Mouse (Mus musculus): ENCODE data around the gene Lct. TPM values are rescaled to one million over a fixed set of nuclear protein-coding genes. Genes with fewer than 3 reads are reported as not detected.

Gene Lct
- 0.05 and 0.12 TPM in 2 replicates for polyA plus RNA-seq (2014; fragmentation: Nextera tagmentation; extraction: Ambion mirVana)

- DNase-seq (ENCODE audit: low spot score) (no peak), ATAC-seq (no peak)
- no peaks in the 10 kb centered on the region for H3K27me3 ChIP-seq (replicated peaks; ENCODE audit: control insufficient read depth, insufficient read depth, low read length)
- peaks cover 30% of the 10 kb centered on the region for H3K36me3 ChIP-seq (ENCODE audit: control insufficient read depth, insufficient read depth, low read length)
- no peak within 1 kb of the TSS for H3K4me3 ChIP-seq (ENCODE audit: low read depth, low read length)
- no peaks in the 10 kb centered on the region for H3K9me3 ChIP-seq (replicated peaks; ENCODE audit: control insufficient read depth, low read length)
- H3K27ac ChIP-seq (ENCODE audit: low read depth, low read length) = no peak within 1 kb of the TSS
- H3K4me2 ChIP-seq (ENCODE audit: low read length) = no peak within 1 kb of the TSS
- H3K9ac ChIP-seq (ENCODE audit: low read length) = no peak within 1 kb of the TSS
- no peaks in the 10 kb centered on the region for H3K4me1 ChIP-seq (ENCODE audit: control insufficient read depth, insufficient read depth, low read length)
- WGBS = 73% methylated on average over 3 of the region's 3 CpGs
Observed at GRCm38 (mm10) chr1:128328218-128328617, at the start of gene Lct. Gene Lct, minus strand, starts transcription at chr1:128328318.

- Histone ChIP-seq H3K4me2 (ENCODE audit: low read length) (no peak overlapping the region), H3K27me3 (replicated peaks; ENCODE audit: control insufficient read depth, insufficient read depth, low read length) (no peaks in the 10 kb centered on the region), H3K36me3 (ENCODE audit: control insufficient read depth, insufficient read depth, low read length) (peaks cover 17% of the 10 kb centered on the region), H3K27ac (ENCODE audit: low read depth, low read length) (no peak overlapping the region), H3K4me3 (ENCODE audit: low read depth, low read length) (no peak overlapping the region), H3K4me1 (ENCODE audit: control insufficient read depth, insufficient read depth, low read length) (no peaks in the 10 kb centered on the region), H3K9ac (ENCODE audit: low read length) (no peak overlapping the region), H3K9me3 (replicated peaks; ENCODE audit: control insufficient read depth, low read length) (no peaks in the 10 kb centered on the region)
- 70% methylated on average over 4 of the region's 4 CpGs for WGBS
- no peak for ATAC-seq
- DNase-seq (ENCODE audit: low spot score) = peak; percentile 28
Observed at GRCm38 (mm10) chr1:128376841-128377240, 48.7 kb upstream of the Lct start.

- H3K4me3 ChIP-seq (ENCODE audit: low read depth, low read length) = no peak overlapping the region
- no peak overlapping the region for H3K27ac ChIP-seq (ENCODE audit: low read depth, low read length)
- ATAC-seq = no peak
- no peaks in the 10 kb centered on the region for H3K27me3 ChIP-seq (replicated peaks; ENCODE audit: control insufficient read depth, insufficient read depth, low read length)
- WGBS = 79% methylated on average over 7 of the region's 7 CpGs
- H3K4me2 ChIP-seq (ENCODE audit: low read length) = no peak overlapping the region
- DNase-seq (ENCODE audit: low spot score) = peak; percentile 81
- no peaks in the 10 kb centered on the region for H3K4me1 ChIP-seq (ENCODE audit: control insufficient read depth, insufficient read depth, low read length)
- H3K9me3 ChIP-seq (replicated peaks; ENCODE audit: control insufficient read depth, low read length) = no peaks in the 10 kb centered on the region
- H3K9ac ChIP-seq (ENCODE audit: low read length) = no peak overlapping the region
- peaks cover 21% of the 10 kb centered on the region for H3K36me3 ChIP-seq (ENCODE audit: control insufficient read depth, insufficient read depth, low read length)
Observed at GRCm38 (mm10) chr1:128372143-128372860, 44.2 kb upstream of the Lct start.

- Histone ChIP-seq H3K4me1 (ENCODE audit: control insufficient read depth, insufficient read depth, low read length) (no peaks in the 10 kb centered on the region), H3K9me3 (replicated peaks; ENCODE audit: control insufficient read depth, low read length) (no peaks in the 10 kb centered on the region), H3K27me3 (replicated peaks; ENCODE audit: control insufficient read depth, insufficient read depth, low read length) (no peaks in the 10 kb centered on the region), H3K4me2 (ENCODE audit: low read length) (no peak overlapping the region), H3K9ac (ENCODE audit: low read length) (no peak overlapping the region), H3K36me3 (ENCODE audit: control insufficient read depth, insufficient read depth, low read length) (peaks cover 24% of the 10 kb centered on the region; the same call in 1 of the 2 replicates), H3K4me3 (ENCODE audit: low read depth, low read length) (no peak overlapping the region), H3K27ac (ENCODE audit: low read depth, low read length) (no peak overlapping the region)
- DNase-seq (ENCODE audit: low spot score) = peak; percentile 85
- ATAC-seq = peak; percentile 80
- 54% methylated on average over 5 of the region's 5 CpGs for WGBS
Observed at GRCm38 (mm10) chr1:128368732-128369441, 40.8 kb upstream of the Lct start.

- Histone ChIP-seq H3K27me3 (replicated peaks; ENCODE audit: control insufficient read depth, insufficient read depth, low read length) (no peaks in the 10 kb centered on the region), H3K36me3 (ENCODE audit: control insufficient read depth, insufficient read depth, low read length) (peaks cover 31% of the 10 kb centered on the region), H3K9ac (ENCODE audit: low read length) (no peak overlapping the region), H3K27ac (ENCODE audit: low read depth, low read length) (no peak overlapping the region), H3K4me1 (ENCODE audit: control insufficient read depth, insufficient read depth, low read length) (peaks cover 6% of the 10 kb centered on the region; the same call in 1 of the 2 replicates), H3K4me3 (ENCODE audit: low read depth, low read length) (no peak overlapping the region), H3K9me3 (replicated peaks; ENCODE audit: control insufficient read depth, low read length) (no peaks in the 10 kb centered on the region), H3K4me2 (ENCODE audit: low read length) (no peak overlapping the region)
- DNase-seq (ENCODE audit: low spot score) (peak; percentile 63), ATAC-seq (no peak)
- WGBS = 60% methylated on average over 2 of the region's 2 CpGs
Observed at GRCm38 (mm10) chr1:128360601-128361000, 32.5 kb upstream of the Lct start.

- Histone ChIP-seq H3K27me3 (replicated peaks; ENCODE audit: control insufficient read depth, insufficient read depth, low read length) (no peaks in the 10 kb centered on the region), H3K4me3 (ENCODE audit: low read depth, low read length) (peak within 1 kb of the TSS; percentile 74), H3K27ac (ENCODE audit: low read depth, low read length) (peak within 1 kb of the TSS; percentile 84), H3K36me3 (ENCODE audit: control insufficient read depth, insufficient read depth, low read length) (peaks cover 34% of the 10 kb centered on the region), H3K9ac (ENCODE audit: low read length) (peak within 1 kb of the TSS; percentile 73), H3K9me3 (replicated peaks; ENCODE audit: control insufficient read depth, low read length) (no peaks in the 10 kb centered on the region), H3K4me1 (ENCODE audit: control insufficient read depth, insufficient read depth, low read length) (peaks cover 6% of the 10 kb centered on the region; the same call in 1 of the 2 replicates), H3K4me2 (ENCODE audit: low read length) (peak within 1 kb of the TSS; percentile 59)
- 2% methylated on average over 38 of the region's 38 CpGs for WGBS
- ATAC-seq = peak; percentile 99
- peak; percentile 98 for DNase-seq (ENCODE audit: low spot score)
Observed at GRCm38 (mm10) chr1:128359554-128360376, 31.6 kb upstream of the Lct start, which contains the start of gene Mcm6. Gene Mcm6, minus strand, starts transcription at chr1:128359664.

- peak overlapping the region; percentile 84 for H3K27ac ChIP-seq (ENCODE audit: low read depth, low read length)
- H3K4me2 ChIP-seq (ENCODE audit: low read length) = peak overlapping the region; percentile 59
- H3K27me3 ChIP-seq (replicated peaks; ENCODE audit: control insufficient read depth, insufficient read depth, low read length) = no peaks in the 10 kb centered on the region
- H3K4me1 ChIP-seq (ENCODE audit: control insufficient read depth, insufficient read depth, low read length) = peaks cover 6% of the 10 kb centered on the region; the same call in 1 of the 2 replicates
- peaks cover 31% of the 10 kb centered on the region for H3K36me3 ChIP-seq (ENCODE audit: control insufficient read depth, insufficient read depth, low read length)
- peak; percentile 77 for ATAC-seq
- under 1% methylated on average over 35 of the region's 35 CpGs for WGBS
- peak overlapping the region; percentile 74 for H3K4me3 ChIP-seq (ENCODE audit: low read depth, low read length)
- peak overlapping the region; percentile 73 for H3K9ac ChIP-seq (ENCODE audit: low read length)
- no peaks in the 10 kb centered on the region for H3K9me3 ChIP-seq (replicated peaks; ENCODE audit: control insufficient read depth, low read length)
- peak; percentile 67 for DNase-seq (ENCODE audit: low spot score)
Observed at GRCm38 (mm10) chr1:128358916-128359553, 30.9 kb upstream of the Lct start.

- DNase-seq (ENCODE audit: low spot score) = no peak
- H3K4me3 ChIP-seq (ENCODE audit: low read depth, low read length) = peak overlapping the region; percentile 74
- no peak for ATAC-seq
- H3K9me3 ChIP-seq (replicated peaks; ENCODE audit: control insufficient read depth, low read length) = no peaks in the 10 kb centered on the region
- 63% methylated on average over 6 of the region's 6 CpGs for WGBS
- H3K9ac ChIP-seq (ENCODE audit: low read length) = peak overlapping the region; percentile 73; the same call in 1 of the 2 replicates
- H3K36me3 ChIP-seq (ENCODE audit: control insufficient read depth, insufficient read depth, low read length) = peaks cover 35% of the 10 kb centered on the region
- H3K4me2 ChIP-seq (ENCODE audit: low read length) = peak overlapping the region; percentile 59
- peaks cover 6% of the 10 kb centered on the region; the same call in 1 of the 2 replicates for H3K4me1 ChIP-seq (ENCODE audit: control insufficient read depth, insufficient read depth, low read length)
- no peaks in the 10 kb centered on the region for H3K27me3 ChIP-seq (replicated peaks; ENCODE audit: control insufficient read depth, insufficient read depth, low read length)
- H3K27ac ChIP-seq (ENCODE audit: low read depth, low read length) = no peak overlapping the region
Observed at GRCm38 (mm10) chr1:128358276-128358675, 30.2 kb upstream of the Lct start.

All from forebrain, embryonic 14.5 days (tissue).